Mouse (Mus musculus) spleen, postnatal 14 days (tissue): ENCODE data around the gene Itgal.
A peak's percentile ranks its signal among the peaks of the same experiment; 100 is the strongest.
"Not testable (repeated sequence)": the region's sequence is repeated elsewhere in the genome, so short reads cannot be mapped to it uniquely, and the experiment has no call there.

ENCODE experiments used
- DNase-seq, 2 experiments: peaks; one replicate each; pipeline ENCODE4 v3.0.0; 2021 to 2022; ENCODE audit warnings: low spot score in 2 of 2

Itgal gene

GRCm38 (mm10) chr7:127296098-127296497 is at the start of gene Itgal:
Gene Itgal, plus strand, starts transcription at chr7:127296260.
- peak; percentile 12 to 42 for DNase-seq

GRCm38 (mm10) chr7:127250511-127250910 is 45.5 kb upstream of the Itgal start:
- DNase-seq: not testable (repeated sequence)

- no peak for DNase-seq
These were observed 43.6 kb upstream of the Itgal start for GRCm38 (mm10) chr7:127252414-127252813.

- DNase-seq: no peak
These were observed 42.7 kb upstream of the Itgal start for GRCm38 (mm10) chr7:127253341-127253740.

GRCm38 (mm10) chr7:127253821-127254769 is 42.0 kb upstream of the Itgal start:
- peak; percentile 88 to 92 for DNase-seq

GRCm38 (mm10) chr7:127255008-127255407 is 41.1 kb upstream of the Itgal start:
- DNase-seq: no peak

GRCm38 (mm10) chr7:127255965-127256364 is 40.1 kb upstream of the Itgal start:
- no peak for DNase-seq

GRCm38 (mm10) chr7:127256518-127256917 is 39.5 kb upstream of the Itgal start:
- DNase-seq: no peak

GRCm38 (mm10) chr7:127259186-127259905 is 36.7 kb upstream of the Itgal start:
- no peak for DNase-seq

GRCm38 (mm10) chr7:127260309-127261111 is 35.5 kb upstream of the Itgal start, which contains the start of gene Dctpp1:
Gene Dctpp1, minus strand, starts transcription at chr7:127260709.
- DNase-seq: peak; percentile 88 to 92

- DNase-seq: no peak
These were observed 33.7 kb upstream of the Itgal start for GRCm38 (mm10) chr7:127262218-127262961.

- DNase-seq: no peak
These were observed 32.5 kb upstream of the Itgal start for GRCm38 (mm10) chr7:127263526-127263925.

GRCm38 (mm10) chr7:127270256-127270655 is 25.8 kb upstream of the Itgal start:
- no peak for DNase-seq

GRCm38 (mm10) chr7:127270666-127271065 is 25.4 kb upstream of the Itgal start:
- no peak for DNase-seq

- DNase-seq: no peak
These were observed 25.0 kb upstream of the Itgal start for GRCm38 (mm10) chr7:127271093-127271492.

- no peak for DNase-seq
These were observed 23.5 kb upstream of the Itgal start for GRCm38 (mm10) chr7:127272566-127272965.

- DNase-seq: peak in 1 of 2 experiments; percentile 19
These were observed 22.7 kb upstream of the Itgal start for GRCm38 (mm10) chr7:127273118-127273923.

- DNase-seq: peak; percentile 94
These were observed 21.9 kb upstream of the Itgal start, which contains the start of gene Sephs2 for GRCm38 (mm10) chr7:127273925-127274789. Gene Sephs2, minus strand, starts transcription at chr7:127274055.

GRCm38 (mm10) chr7:127276519-127276961 is 19.5 kb upstream of the Itgal start:
- no peak for DNase-seq
